Mouse (Mus musculus) spleen, postnatal 4 days (tissue): ENCODE measurements at regions not wholly inside any gene's neighbourhood (a gene's known extent, or its start where the extent isn't known, plus 50 kb on each side); places are given as distances from the start of the nearest gene placed in this dataset.

Source experiments
- DNase-seq, 2 experiments: peaks; one replicate each; pipeline ENCODE4 v3.0.0; 2022; ENCODE audit warnings: low spot score in 2 of 2

GRCm38 (mm10) chr2:75137983-75138745 is 312.6 kb downstream of the Mtx2 start:
- peak; percentile 32 to 76 for DNase-seq

DNA sequence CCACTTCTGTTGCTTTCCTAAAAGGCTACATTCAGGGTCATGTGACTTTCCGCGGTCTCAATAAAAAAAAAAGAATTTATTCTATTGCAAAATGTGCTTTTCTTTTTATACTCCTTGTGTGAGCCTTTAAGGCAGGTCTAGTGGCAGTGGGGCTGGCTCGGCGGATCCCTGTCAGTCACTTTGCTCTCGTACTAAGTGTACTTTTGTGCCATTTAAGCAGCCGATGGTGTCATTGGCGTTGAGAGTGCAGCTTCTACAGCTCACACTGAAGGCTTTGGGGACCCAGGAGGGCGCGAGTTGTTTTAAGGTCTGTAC is 313.1 kb downstream of the Mtx2 start:
- DNase-seq, result no peak

DNA sequence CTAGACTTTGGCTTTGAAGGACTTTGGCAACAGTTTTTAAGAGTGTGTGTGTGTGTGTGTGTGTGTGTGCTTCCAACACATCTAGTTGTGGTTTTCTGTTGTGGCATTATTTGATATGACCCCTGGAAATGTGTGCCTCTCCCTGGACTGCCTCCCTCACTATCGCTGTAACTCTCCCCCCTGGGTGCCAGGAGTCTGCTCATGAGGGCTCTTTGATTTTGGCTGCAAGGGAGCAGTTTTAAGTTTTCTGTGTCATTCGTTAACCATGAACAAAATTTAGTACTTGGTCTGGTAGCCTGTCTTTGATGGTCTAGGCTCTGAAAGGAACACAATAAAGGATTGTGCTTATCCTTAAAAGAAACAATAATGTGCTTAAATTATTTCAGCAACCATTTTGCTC is 313.9 kb downstream of the Mtx2 start:
- no peak for DNase-seq

- DNase-seq, result no peak
Observed at GRCm38 (mm10) chr2:75142675-75143074, 317.1 kb downstream of the Mtx2 start.

- DNase-seq, result no peak
Observed at GRCm38 (mm10) chr2:75144861-75145260, 319.3 kb downstream of the Mtx2 start.

DNA sequence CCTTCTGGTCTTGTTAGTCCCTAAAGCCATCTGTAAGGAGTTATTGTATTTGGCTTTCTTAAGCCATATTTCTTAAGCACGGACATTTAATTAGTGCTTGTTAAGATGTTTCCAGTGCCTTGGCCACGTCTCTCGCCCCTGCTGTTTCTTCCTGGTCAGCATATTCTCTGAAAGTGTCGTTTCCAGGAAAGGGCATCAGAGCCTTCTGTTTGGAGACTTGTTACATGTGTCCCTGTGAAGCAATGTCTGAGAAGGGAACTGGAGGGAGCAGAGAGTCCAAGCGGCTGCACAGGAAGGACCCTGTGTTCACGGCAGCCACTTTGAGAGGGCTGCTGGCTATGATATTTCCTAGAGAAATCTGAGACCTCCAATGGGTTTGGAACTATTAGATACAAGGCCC is 320.7 kb downstream of the Mtx2 start:
- DNase-seq, result no peak

GRCm38 (mm10) chr2:75147399-75147798 is 321.8 kb downstream of the Mtx2 start:
- DNase-seq, result no peak

- no peak for DNase-seq
Observed at GRCm38 (mm10) chr2:75147967-75148366, 322.4 kb downstream of the Mtx2 start.

DNA sequence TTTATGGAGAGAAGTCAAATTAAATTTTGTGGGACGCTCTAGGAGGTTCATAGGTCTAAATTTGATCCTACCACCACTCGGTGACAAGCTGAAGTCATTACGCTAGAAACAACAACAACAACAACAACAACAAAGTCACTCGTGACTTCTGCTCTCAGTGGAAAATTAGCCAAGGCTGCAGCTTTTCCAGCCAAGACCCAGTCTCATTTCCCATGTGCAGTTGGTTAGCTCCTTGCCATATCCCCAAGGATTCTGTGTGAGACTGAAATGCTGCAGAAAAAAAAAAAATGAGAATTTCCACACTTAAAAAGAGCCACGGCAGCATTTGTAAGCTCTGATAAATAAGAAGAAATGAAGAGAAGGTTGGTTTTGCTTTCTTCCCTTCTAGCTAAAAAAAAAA is 323.4 kb downstream of the Mtx2 start:
- no peak for DNase-seq

GRCm38 (mm10) chr2:75149562-75149961 is 324.0 kb downstream of the Mtx2 start:
- no peak for DNase-seq

GRCm38 (mm10) chr2:75150986-75151385 is 325.4 kb downstream of the Mtx2 start:
- DNase-seq, result peak; percentile 29 to 74

- DNase-seq, result no peak
Observed at GRCm38 (mm10) chr2:75151519-75151918, 325.9 kb downstream of the Mtx2 start.

DNA sequence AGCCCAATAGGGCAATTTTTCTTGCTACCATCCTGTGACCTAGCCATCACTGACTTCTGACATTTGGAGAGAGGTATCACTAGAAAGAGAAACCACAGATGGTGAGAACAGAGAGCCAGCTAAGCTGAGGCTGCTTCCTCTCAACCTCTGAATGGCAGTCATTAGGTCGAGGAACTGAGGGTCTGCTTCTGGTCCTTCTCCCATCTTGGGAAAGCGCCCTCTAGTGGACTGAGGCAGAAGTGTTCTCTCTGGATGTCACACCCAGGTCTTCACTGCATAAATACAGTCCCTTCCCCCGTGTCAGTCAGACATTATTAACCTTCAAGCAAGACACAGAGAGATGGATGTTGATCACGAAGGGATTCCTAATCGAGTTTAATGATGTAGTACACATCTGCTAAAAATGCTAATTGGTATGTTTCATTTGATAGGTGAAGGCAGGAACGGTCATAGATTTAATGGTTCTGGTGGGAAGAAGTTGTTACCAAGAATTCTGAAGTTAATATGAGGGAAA is 326.9 kb downstream of the Mtx2 start:
- DNase-seq, result peak; percentile 23 to 73

DNA sequence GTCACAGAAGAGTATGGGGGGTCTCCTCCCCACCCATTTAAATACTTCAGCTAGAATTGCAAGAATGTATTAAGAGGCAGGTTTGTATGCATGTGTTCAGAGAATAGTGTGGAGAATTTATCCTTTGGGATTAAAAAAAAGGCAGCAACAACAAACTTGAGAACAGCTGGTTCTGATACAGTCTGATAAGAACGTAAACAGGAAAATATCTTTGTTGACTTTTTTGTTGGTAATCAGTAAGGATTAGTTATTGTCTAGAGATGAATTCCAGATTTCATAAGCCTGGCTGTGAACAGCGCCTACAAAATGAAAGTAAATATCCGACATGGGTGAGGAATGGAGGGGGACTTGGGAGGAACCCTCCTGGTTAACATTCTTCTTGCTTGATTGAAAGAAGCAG is 328.8 kb downstream of the Mtx2 start:
- DNase-seq, result no peak

DNA sequence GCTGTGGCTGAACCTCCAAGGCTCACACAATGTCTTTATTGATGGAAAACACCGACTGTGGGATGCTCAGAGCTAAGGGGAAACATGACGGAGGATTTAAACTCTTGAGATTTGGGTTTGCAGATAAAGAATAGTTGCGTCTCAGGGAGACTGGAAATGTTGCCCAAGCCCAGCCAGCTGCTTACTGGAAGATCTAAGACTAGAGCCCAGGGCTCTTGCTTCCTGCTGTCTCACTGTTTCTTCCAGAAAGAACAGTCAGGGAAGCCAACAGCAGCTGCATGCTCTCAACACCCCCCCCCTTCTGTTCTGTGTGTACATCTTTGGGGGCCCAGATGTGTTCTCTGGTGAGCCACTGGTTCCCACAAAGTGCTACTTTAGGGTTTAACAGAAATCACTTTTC is 333.0 kb downstream of the Mtx2 start:
- DNase-seq, result no peak

DNA sequence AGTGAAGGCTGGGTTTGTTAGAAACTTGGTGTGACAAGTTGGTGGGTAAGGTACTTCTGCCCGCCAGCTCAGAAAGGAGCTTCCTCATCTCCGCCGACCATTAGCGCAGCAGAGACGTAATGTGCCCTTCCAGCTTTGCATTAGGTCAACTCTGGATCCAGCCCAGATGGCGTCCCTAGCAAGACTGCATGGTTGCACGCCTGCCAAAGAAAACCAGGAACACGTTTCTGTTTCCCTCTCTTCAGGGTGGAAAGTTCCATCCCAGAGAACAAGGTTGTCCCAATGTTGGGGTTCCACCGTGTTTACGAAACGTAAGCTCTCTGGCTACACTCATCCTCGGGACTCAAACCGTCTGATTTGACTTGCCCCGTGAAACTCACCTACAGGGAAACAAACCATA is 335.5 kb downstream of the Mtx2 start:
- no peak for DNase-seq

DNA sequence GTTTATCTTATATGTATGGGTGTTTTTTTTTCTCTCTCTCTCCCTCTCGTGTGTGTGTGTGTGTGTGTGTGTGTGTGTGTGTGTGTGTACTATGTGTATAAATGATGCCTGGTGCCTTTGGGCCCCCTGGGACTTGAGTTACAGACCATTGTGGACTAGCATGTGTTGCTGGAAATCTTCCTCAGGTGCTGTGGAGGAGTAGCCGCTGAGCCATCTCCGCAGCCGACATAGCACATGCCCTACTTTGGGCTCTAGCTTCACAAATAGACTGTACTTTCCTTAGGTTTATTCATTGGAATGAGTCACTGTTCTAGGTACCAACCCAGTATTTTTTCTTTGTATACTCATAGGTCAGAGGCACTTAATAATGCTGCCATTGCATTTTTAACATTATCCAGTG is 339.4 kb downstream of the Mtx2 start:
- no peak for DNase-seq

GRCm38 (mm10) chr2:75176267-75176666 is 350.7 kb downstream of the Mtx2 start:
- DNase-seq, result no peak

DNA sequence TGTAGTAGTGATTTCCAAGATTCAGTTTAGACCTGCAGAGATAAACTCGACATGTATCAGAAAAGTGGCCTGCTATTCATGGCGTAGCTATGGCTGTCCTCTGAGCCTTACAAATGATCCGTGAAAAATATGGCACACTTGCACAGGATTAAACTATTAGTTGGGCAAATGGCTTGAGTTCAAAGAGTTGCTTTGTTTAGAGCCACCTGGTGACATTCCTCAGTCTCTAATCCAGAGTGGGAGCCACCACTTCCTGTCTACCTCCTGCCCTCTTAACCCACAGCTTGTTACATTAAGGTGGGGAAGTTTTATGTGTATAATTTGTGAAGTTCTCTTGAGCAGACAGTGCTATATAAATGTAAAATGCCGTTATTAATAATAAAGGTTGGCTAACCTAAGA is 357.7 kb downstream of the Mtx2 start:
- no peak for DNase-seq

DNA sequence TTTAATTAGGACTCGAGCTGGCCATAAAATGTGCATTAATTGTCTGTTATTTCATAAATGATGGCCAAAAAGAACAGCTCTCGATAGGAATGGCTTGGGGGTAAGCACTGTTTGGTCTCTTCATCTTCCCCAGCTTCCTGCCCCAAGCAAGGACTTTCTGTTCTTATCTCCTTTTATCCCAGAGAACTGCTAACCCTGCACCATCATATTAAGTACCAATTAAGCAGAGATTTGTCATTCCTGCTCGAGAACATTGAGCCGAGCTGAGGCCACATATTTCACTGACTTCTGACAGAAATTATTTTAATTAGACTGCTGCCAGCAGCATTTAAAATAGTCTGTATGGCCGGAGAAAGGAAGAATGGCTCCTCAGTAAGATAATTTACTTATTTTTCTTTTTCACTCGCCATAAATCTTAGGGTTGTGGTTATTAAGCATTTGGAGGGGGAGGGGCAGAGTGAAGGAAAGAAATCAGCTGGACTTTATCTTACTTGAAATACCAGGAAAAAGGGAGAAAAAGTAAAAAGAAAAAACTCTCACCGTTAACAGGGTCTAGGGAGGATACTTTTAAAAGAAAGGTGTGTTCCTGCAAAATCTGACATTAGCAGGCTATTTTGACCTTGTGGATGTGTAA is 377.1 kb downstream of the Mtx2 start:
- DNase-seq, result no peak

DNA sequence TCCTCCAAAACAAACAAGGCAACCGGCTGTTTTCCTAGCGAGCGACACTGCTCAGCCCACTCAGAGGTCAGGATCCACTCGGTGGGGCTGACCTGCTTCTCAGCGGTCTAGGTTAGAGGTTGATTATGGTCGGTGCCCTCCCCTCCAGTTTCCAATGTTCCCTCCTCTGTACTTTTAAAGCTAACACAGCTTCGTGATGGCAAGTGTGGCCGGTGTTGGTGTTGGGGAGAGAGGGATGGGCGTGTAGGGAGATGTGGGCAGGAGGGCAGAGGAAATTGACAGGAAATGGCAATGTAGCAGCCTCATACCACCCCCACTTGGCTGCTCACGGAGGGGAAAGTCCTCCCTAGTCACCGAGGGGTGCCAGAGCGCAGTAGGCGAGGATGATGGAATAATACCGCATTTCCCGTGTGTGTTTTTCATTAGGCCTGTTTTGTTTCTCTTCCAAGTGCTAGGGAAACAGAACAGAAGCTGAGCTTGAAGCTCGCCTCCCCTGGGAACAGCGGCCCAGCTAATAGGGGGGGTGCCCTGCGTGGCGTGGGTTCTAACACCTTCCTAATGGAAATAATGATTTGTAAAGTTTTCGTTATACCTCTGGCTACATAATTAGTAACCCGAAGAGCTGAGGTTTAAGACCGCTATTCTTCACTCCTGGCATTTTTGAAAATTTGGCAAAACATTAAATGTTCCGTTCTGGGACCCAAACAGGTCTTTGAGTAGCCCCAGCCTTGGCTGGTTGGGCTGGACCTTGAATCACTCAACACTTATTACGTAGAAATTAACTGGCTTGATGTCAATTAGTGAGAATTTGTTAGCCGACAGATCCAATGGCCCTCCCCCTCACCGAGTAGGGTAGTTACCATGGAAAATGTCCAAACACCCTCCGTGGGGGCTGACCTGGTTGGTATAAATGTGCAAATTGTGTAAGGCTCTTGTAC is 383.5 kb downstream of the Mtx2 start:
- peak in 1 of 2 experiments; percentile 38 for DNase-seq
